Mouse (Mus musculus) intestine, postnatal 0 days (tissue): Measurements from ENCODE around the gene Ifrd2. TPM values are rescaled to one million over a fixed set of nuclear protein-coding genes. Genes with fewer than 3 reads are reported as not detected.
A peak's percentile ranks its signal among the peaks of the same experiment; 100 is the strongest.

Source experiments
- ATAC-seq: fragments of 200-750 bp; cut with Nextera tagmentation; 2 replicates; pipeline ENCODE4 v1.8.0; 2017; ENCODE audit warnings: mild to moderate bottlenecking, moderate TSS enrichment, moderate library complexity
- H3K27ac ChIP-seq: fragments of 300-500 bp; sonication (generic); 2 replicates; pipeline ENCODE4 v1.5.1; 2014; ENCODE audit warnings: mild to moderate bottlenecking, low read depth, low read length, moderate library complexity
- H3K27me3 ChIP-seq: fragments of 300-500 bp; sonication (generic); replicated peaks from 2 replicates; pipeline ENCODE4 v1.6.1; 2014; ENCODE audit warnings: low read length, mixed read lengths; ENCODE audit not compliant: control insufficient read depth, insufficient read depth
- H3K36me3 ChIP-seq: fragments of 300-500 bp; sonication (generic); 2 replicates; pipeline ENCODE4 v1.6.1; 2014; ENCODE audit warnings: mild to moderate bottlenecking, moderate library complexity; ENCODE audit not compliant: control insufficient read depth, insufficient read depth
- H3K4me1 ChIP-seq: fragments of 300-500 bp; sonication (generic); replicated peaks from 2 replicates; pipeline ENCODE4 v1.6.1; 2014; ENCODE audit warnings: antibody characterized with exemption, low read length, mixed read lengths; ENCODE audit not compliant: control insufficient read depth, insufficient read depth
- H3K4me2 ChIP-seq: fragments of 300-500 bp; sonication (generic); replicated peaks from 2 replicates; pipeline ENCODE4 v1.6.1; 2014; ENCODE audit warnings: low read depth, mild to moderate bottlenecking, moderate library complexity
- H3K4me3 ChIP-seq: fragments of 300-500 bp; sonication (generic); 2 replicates; pipeline ENCODE4 v1.5.1; 2014; ENCODE audit warnings: low read depth, low read length
- H3K9ac ChIP-seq: fragments of 300-500 bp; sonication (generic); 2 replicates; pipeline ENCODE4 v1.6.1; 2014; ENCODE audit warnings: mild to moderate bottlenecking, low read depth, low read length
- H3K9me3 ChIP-seq: fragments of 300-500 bp; sonication (generic); 2 replicates; pipeline ENCODE4 v1.6.1; 2016; ENCODE audit warnings: mixed run types; ENCODE audit not compliant: control insufficient read depth
- CTCF ChIP-seq: sonication (generic); IDR thresholded peaks from 2 replicates; pipeline ENCODE4 v1.5.1; 2016; ENCODE audit warnings: low read depth, mild to moderate bottlenecking, control low read depth, antibody characterized with exemption, moderate library complexity
- WGBS: fragments of 180-500 bp; shearing (Covaris S2); extraction: QIAGEN DNeasy Blood & Tissue Kit; methylation state at CpG from one replicate; pipeline ENCODE4 v1.1.7; 2014; 5-methylcytosine and 5-hydroxymethylcytosine counted together
- polyA plus RNA-seq: library from polyadenylated mRNA; unstranded; fragments of >200 nt; fragmentation: Nextera tagmentation; extraction: Ambion mirVana; gene quantifications from 2 replicates; pipeline ENCODE4 v1.2.1, GENCODE M21; 2015

Ifrd2 gene
- polyA plus RNA-seq, 1 experiment from 2014 or later = 36.9 TPM

GRCm38 (mm10) chr9:107611456-107612190 is 24.2 kb downstream of the Ifrd2 start:
- WGBS = 67% methylated on average over 6 of the region's 6 CpGs
- TF ChIP-seq CTCF = no peak
- H3K4me3 ChIP-seq = no peak overlapping the region

DNA sequence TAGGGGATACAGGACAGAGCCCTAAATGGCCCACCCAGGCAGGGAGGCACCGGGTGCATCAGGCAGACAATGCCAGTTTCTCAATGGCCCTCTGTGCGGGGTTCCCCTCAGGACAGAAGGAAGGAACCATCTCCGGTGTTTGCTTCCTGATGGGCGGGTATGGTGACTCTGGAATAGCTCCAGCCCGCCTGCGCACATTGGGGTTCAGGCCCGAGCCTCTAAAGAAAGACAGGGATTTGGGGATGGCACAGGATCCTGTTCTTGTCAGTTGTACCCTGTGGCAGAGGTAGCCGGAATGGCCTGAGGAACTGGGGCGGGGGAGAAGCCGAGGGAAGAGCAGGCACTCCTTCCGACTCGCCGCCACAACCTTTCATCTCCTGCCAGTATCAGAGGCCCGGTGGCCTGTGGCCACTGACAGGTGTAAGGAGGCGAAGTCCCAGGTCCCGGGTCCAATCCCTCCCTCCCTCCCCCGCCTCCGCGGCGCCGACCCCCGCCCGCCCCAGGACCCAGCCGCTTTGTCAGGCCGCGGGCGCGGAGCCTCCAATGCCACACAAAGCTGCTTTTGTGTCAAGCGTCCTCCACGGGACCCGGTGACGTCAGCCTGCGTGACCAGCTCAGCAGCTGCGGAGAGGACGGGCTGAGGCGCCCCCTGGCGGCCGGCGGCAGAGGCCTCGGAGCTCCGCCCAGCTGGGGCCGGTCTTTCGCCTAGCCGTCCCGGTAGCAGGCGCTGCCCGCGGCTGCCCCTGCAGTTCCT is 24.9 kb downstream of the Ifrd2 start:
- Histone ChIP-seq H3K4me3 (peak overlapping the region; percentile 33), H3K36me3 (peaks cover 36% of the 10 kb centered on the region), H3K4me1 (peaks cover 25% of the 10 kb centered on the region; the same call in 1 of the 2 replicates), H3K9me3 (no peaks in the 10 kb centered on the region), H3K27ac (peak overlapping the region; percentile 95), H3K9ac (peak overlapping the region; percentile 60), H3K27me3 (no peaks in the 10 kb centered on the region), H3K4me2 (peak overlapping the region; percentile 67)
- peak; percentile 84 for ATAC-seq
- peak; percentile 97 for TF ChIP-seq CTCF
- WGBS = 3% methylated on average over 42 of the region's 48 CpGs

More at GRCm38 (mm10) chr9:107611456-107612190, 24.2 kb downstream of the Ifrd2 start:
- no peak for ATAC-seq
- Histone ChIP-seq H3K36me3 (peaks cover 30% of the 10 kb centered on the region), H3K9ac (peak overlapping the region; percentile 60), H3K27me3 (no peaks in the 10 kb centered on the region), H3K27ac (peak overlapping the region; percentile 95), H3K9me3 (no peaks in the 10 kb centered on the region), H3K4me1 (peaks cover 28% of the 10 kb centered on the region), H3K4me2 (peak overlapping the region; percentile 67)

DNA sequence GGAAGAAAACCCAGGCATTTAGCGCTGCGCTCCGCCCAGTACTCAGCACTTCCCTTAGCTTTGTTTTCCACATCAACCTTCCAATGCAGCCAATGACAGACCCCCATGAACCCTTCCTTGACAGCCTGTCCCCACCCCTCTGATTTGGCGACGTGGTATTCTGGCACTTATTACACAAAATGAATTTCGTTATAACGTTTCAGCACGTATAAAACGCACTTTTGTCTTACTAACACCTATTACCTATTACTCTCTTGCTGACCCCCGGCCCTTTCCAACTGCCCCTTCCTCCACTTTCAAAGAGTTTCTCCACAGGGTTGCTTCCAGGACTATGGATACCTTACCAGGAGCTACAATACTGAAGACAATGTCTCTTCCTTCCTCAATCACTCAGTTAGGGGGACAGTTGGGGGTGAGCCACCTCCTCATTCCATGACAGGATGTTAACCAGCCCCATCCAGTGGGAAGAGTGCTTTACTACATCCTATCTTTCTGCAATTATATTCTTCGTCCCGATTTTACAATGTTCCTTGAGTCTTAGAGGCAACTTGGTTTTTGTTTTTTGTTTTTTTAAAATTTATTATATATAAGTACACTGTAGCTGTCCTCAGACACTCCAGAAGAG is 25.6 kb downstream of the Ifrd2 start:
- ATAC-seq = peak; percentile 28

DNA sequence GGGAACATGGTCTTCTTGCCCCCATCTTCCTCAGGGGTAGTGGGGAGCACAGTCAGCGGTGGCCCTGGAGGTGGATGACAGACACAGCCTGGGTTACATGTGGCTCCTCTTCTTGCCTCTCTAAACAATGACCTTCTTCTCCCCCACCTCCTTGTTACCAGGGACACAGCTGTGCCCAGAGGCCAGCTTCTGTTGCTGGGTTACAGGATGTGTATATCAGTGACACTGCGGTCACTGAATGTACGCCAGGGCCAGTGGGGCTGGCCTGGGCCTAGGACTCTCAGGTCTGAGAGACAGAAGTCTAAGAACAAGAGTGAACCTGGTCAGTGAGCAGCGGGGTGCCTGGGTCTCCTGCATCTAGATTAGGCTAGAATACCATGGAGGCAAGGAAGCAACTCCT is 27.6 kb downstream of the Ifrd2 start:
- Histone ChIP-seq H3K27ac (no peak overlapping the region), H3K9ac (no peak overlapping the region), H3K36me3 (peaks cover 52% of the 10 kb centered on the region), H3K4me1 (peaks cover 33% of the 10 kb centered on the region), H3K4me3 (no peak overlapping the region), H3K4me2 (no peak overlapping the region), H3K9me3 (no peaks in the 10 kb centered on the region), H3K27me3 (no peaks in the 10 kb centered on the region)
- no peak for TF ChIP-seq CTCF
- 81% methylated on average over 4 of the region's 4 CpGs for WGBS
- ATAC-seq = no peak

More for the DNA sequence above, 25.6 kb downstream of the Ifrd2 start:
- no peak overlapping the region; the same call in 1 of the 2 replicates for H3K9ac ChIP-seq
- H3K4me2 ChIP-seq = peak overlapping the region; percentile 67
- H3K36me3 ChIP-seq = peaks cover 42% of the 10 kb centered on the region
- peak; percentile 58 for TF ChIP-seq CTCF
- H3K27ac ChIP-seq = peak overlapping the region; percentile 95
- no peaks in the 10 kb centered on the region for H3K27me3 ChIP-seq
- 8% methylated on average over 12 of the region's 12 CpGs for WGBS
- H3K4me3 ChIP-seq = no peak overlapping the region
- no peaks in the 10 kb centered on the region for H3K9me3 ChIP-seq
- H3K4me1 ChIP-seq = peaks cover 22% of the 10 kb centered on the region; the same call in 1 of the 2 replicates

DNA sequence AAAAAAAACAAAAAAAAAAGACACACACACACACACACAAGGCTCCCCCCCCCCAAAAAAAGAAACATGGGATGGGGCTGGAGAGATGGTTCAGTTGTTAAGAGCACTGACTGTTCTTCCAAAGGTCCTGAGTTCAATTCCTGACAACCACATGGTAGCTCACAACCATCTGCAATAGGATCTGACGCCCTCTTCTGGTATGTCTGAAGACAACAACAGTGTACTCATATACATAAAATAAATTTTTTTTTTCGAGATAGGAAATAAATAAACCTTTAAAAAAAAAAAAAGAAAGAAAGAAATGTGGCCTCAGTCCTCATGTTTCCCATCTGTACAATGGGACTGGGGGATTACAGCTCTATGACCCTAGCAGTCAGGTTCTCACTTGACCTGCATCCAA is 30.0 kb downstream of the Ifrd2 start:
- Histone ChIP-seq H3K27me3 (no peaks in the 10 kb centered on the region), H3K4me2 (no peak overlapping the region), H3K36me3 (peaks cover 64% of the 10 kb centered on the region), H3K4me1 (peaks cover 21% of the 10 kb centered on the region), H3K27ac (0 out of 2 replicates have a peak overlapping the region, but pooled peaks have one; percentile 93), H3K4me3 (no peak overlapping the region), H3K9me3 (no peaks in the 10 kb centered on the region), H3K9ac (no peak overlapping the region)
- peak; percentile 45; the same call in 1 of the 2 replicates for TF ChIP-seq CTCF
- WGBS = 86% methylated on average over 2 of the region's 2 CpGs
- ATAC-seq = no peak

DNA sequence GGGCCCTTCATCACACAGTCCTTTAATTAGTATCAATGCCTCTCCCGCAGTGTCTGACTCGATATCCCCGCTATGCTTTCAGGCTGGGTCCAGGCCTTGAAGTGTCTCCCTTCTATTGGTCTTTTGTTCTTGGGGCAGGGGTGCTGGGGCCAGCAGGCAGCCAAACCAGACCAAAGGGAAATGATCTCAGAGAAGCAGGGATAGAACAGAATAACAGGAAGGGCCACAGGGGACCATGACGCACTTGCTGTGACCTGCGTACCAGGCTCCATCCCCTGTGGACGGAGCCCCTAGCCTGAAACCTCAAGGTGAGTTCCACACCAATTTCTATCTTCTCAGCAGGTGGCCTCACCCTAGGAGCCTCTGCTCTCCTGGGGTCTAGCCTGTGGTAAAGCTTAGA is 30.7 kb downstream of the Ifrd2 start:
- H3K9me3 ChIP-seq = no peaks in the 10 kb centered on the region
- no peaks in the 10 kb centered on the region for H3K27me3 ChIP-seq
- no peak overlapping the region for H3K4me2 ChIP-seq
- H3K4me3 ChIP-seq = no peak overlapping the region
- H3K9ac ChIP-seq = 0 out of 2 replicates have a peak overlapping the region, but pooled peaks have one; percentile 26
- WGBS = 95% methylated on average over 6 of the region's 6 CpGs
- peaks cover 21% of the 10 kb centered on the region for H3K4me1 ChIP-seq
- no peak for TF ChIP-seq CTCF
- peak overlapping the region; percentile 93; the same call in 1 of the 2 replicates for H3K27ac ChIP-seq
- no peak for ATAC-seq
- H3K36me3 ChIP-seq = peaks cover 68% of the 10 kb centered on the region
